Mouse (Mus musculus): Measurements from ENCODE around the gene Nr4a1. TPM values are rescaled to one million over a fixed set of nuclear protein-coding genes. Genes with fewer than 3 reads are reported as not detected.

Nr4a1 gene
- polyA plus RNA-seq, 1 experiment: not detected

GRCm38 (mm10) chr15:101297988-101298387 lies 43.9 kb downstream of the Nr4a1 start:
- 32% methylated on average over 7 of the region's 7 CpGs for WGBS
- H3K27ac ChIP-seq (ENCODE audit: insufficient read depth, low read depth, low read length): no peak overlapping the region
- TF ChIP-seq POLR2A (IDR thresholded peaks at IDR 0.05; ENCODE audit: insufficient read depth, low read depth, low read length): no peak
- no peak for TF ChIP-seq CTCF (IDR thresholded peaks at IDR 0.05; ENCODE audit: insufficient read depth, low read depth, low read length)
- H3K4me1 ChIP-seq (ENCODE audit: control insufficient read depth, insufficient read depth, low read length): peaks cover 13% of the 10 kb centered on the region
- no peak overlapping the region for H3K4me3 ChIP-seq (ENCODE audit: insufficient read depth, low read depth, low read length)

GRCm38 (mm10) chr15:101298550-101298949 lies 44.5 kb downstream of the Nr4a1 start:
- 27% methylated on average over 7 of the region's 7 CpGs for WGBS
- H3K27ac ChIP-seq (ENCODE audit: insufficient read depth, low read depth, low read length): no peak overlapping the region
- no peak overlapping the region for H3K4me3 ChIP-seq (ENCODE audit: insufficient read depth, low read depth, low read length)
- peaks cover 7% of the 10 kb centered on the region for H3K4me1 ChIP-seq (ENCODE audit: control insufficient read depth, insufficient read depth, low read length)
- no peak for TF ChIP-seq CTCF (IDR thresholded peaks at IDR 0.05; ENCODE audit: insufficient read depth, low read depth, low read length)
- no peak for TF ChIP-seq POLR2A (IDR thresholded peaks at IDR 0.05; ENCODE audit: insufficient read depth, low read depth, low read length)

- TF ChIP-seq POLR2A (IDR thresholded peaks at IDR 0.05; ENCODE audit: insufficient read depth, low read depth, low read length): no peak
- TF ChIP-seq CTCF (IDR thresholded peaks at IDR 0.05; ENCODE audit: insufficient read depth, low read depth, low read length): no peak
- WGBS: 88% methylated on average over 14 of the region's 14 CpGs
- Histone ChIP-seq H3K27ac (ENCODE audit: insufficient read depth, low read depth, low read length) (no peak overlapping the region), H3K4me3 (ENCODE audit: insufficient read depth, low read depth, low read length) (no peak overlapping the region), H3K4me1 (ENCODE audit: control insufficient read depth, insufficient read depth, low read length) (no peaks in the 10 kb centered on the region)
These were observed 45.5 kb downstream of the Nr4a1 start for GRCm38 (mm10) chr15:101299480-101299960.

- H3K4me3 ChIP-seq (ENCODE audit: insufficient read depth, low read depth, low read length): no peak overlapping the region
- H3K4me1 ChIP-seq (ENCODE audit: control insufficient read depth, insufficient read depth, low read length): no peaks in the 10 kb centered on the region
- H3K27ac ChIP-seq (ENCODE audit: insufficient read depth, low read depth, low read length): no peak overlapping the region
- TF ChIP-seq CTCF (IDR thresholded peaks at IDR 0.05; ENCODE audit: insufficient read depth, low read depth, low read length) (no peak), POLR2A (IDR thresholded peaks at IDR 0.05; ENCODE audit: insufficient read depth, low read depth, low read length) (no peak)
- WGBS: 85% methylated on average over 6 of the region's 6 CpGs
These were observed 46.1 kb downstream of the Nr4a1 start for GRCm38 (mm10) chr15:101300128-101300527.

- WGBS: 79% methylated on average over 3 of the region's 3 CpGs
- Histone ChIP-seq H3K27ac (ENCODE audit: insufficient read depth, low read depth, low read length) (no peak overlapping the region), H3K4me3 (ENCODE audit: insufficient read depth, low read depth, low read length) (no peak overlapping the region), H3K4me1 (ENCODE audit: control insufficient read depth, insufficient read depth, low read length) (no peaks in the 10 kb centered on the region)
- no peak for TF ChIP-seq CTCF (IDR thresholded peaks at IDR 0.05; ENCODE audit: insufficient read depth, low read depth, low read length)
- TF ChIP-seq POLR2A (IDR thresholded peaks at IDR 0.05; ENCODE audit: insufficient read depth, low read depth, low read length): no peak
These were observed 48.1 kb downstream of the Nr4a1 start for GRCm38 (mm10) chr15:101302201-101302600.

GRCm38 (mm10) chr15:101303830-101304229 lies 49.8 kb downstream of the Nr4a1 start:
- WGBS: 87% methylated on average over 4 of the region's 4 CpGs
- TF ChIP-seq CTCF (IDR thresholded peaks at IDR 0.05; ENCODE audit: insufficient read depth, low read depth, low read length): no peak

GRCm38 (mm10) chr15:101306459-101306858 lies 52.4 kb downstream of the Nr4a1 start:
- TF ChIP-seq POLR2A (IDR thresholded peaks at IDR 0.05; ENCODE audit: insufficient read depth, low read depth, low read length) (no peak), CTCF (IDR thresholded peaks at IDR 0.05; ENCODE audit: insufficient read depth, low read depth, low read length) (no peak)
- Histone ChIP-seq H3K27ac (ENCODE audit: insufficient read depth, low read depth, low read length) (no peak overlapping the region), H3K4me1 (ENCODE audit: control insufficient read depth, insufficient read depth, low read length) (peaks cover 4% of the 10 kb centered on the region), H3K4me3 (ENCODE audit: insufficient read depth, low read depth, low read length) (no peak overlapping the region)
- WGBS: 89% methylated on average over 4 of the region's 4 CpGs

More at GRCm38 (mm10) chr15:101303830-101304229, 49.8 kb downstream of the Nr4a1 start:
- Histone ChIP-seq H3K4me3 (ENCODE audit: insufficient read depth, low read depth, low read length) (no peak overlapping the region), H3K4me1 (ENCODE audit: control insufficient read depth, insufficient read depth, low read length) (no peaks in the 10 kb centered on the region), H3K27ac (ENCODE audit: insufficient read depth, low read depth, low read length) (no peak overlapping the region)

- TF ChIP-seq CTCF (IDR thresholded peaks at IDR 0.05; ENCODE audit: insufficient read depth, low read depth, low read length) (no peak), POLR2A (IDR thresholded peaks at IDR 0.05; ENCODE audit: insufficient read depth, low read depth, low read length) (no peak)
- WGBS: 77% methylated on average over 13 of the region's 13 CpGs
- H3K4me3 ChIP-seq (ENCODE audit: insufficient read depth, low read depth, low read length): no peak overlapping the region
- peaks cover 7% of the 10 kb centered on the region for H3K4me1 ChIP-seq (ENCODE audit: control insufficient read depth, insufficient read depth, low read length)
- no peak overlapping the region for H3K27ac ChIP-seq (ENCODE audit: insufficient read depth, low read depth, low read length)
These were observed 54.6 kb downstream of the Nr4a1 start for GRCm38 (mm10) chr15:101308440-101309348.

- WGBS: 67% methylated on average over 5 of the region's 5 CpGs
- no peak overlapping the region for H3K27ac ChIP-seq (ENCODE audit: insufficient read depth, low read depth, low read length)
- TF ChIP-seq CTCF (IDR thresholded peaks at IDR 0.05; ENCODE audit: insufficient read depth, low read depth, low read length) (no peak), POLR2A (IDR thresholded peaks at IDR 0.05; ENCODE audit: insufficient read depth, low read depth, low read length) (no peak)
These were observed 55.4 kb downstream of the Nr4a1 start for GRCm38 (mm10) chr15:101309493-101309892.

More at GRCm38 (mm10) chr15:101309493-101309892, 55.4 kb downstream of the Nr4a1 start:
- no peak overlapping the region for H3K4me3 ChIP-seq (ENCODE audit: insufficient read depth, low read depth, low read length)
- H3K4me1 ChIP-seq (ENCODE audit: control insufficient read depth, insufficient read depth, low read length): peaks cover 7% of the 10 kb centered on the region

Measured in olfactory bulb, adult 2 months (tissue).